Mouse (Mus musculus): ENCODE data around the gene Abcc4.

DNA sequence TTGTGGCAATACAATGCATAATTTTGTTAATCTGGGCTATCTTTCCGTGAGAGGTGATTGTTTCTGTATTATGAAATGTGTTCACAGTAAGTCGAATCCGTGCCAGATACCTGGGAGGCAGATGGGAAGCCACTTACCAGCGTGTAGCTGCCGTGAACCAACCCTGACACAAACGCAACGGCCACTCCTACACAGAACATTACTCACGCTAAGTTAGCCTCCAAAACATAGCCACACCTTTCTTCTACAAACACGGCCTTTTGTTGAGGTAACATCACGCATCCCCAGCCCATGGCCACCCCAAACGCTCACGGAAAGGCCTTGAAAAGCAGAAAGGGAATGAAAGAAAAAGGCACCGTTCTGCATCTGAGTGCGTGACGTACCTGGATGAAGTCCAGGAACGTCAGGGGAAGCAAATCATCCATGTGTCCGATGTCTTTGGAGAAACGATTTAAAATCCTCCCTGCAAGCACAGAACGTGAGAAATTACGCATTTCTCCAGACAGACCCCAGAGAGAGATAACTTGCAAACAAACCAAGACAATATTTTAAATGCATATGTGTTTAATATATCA, 153.0 kb downstream of the Abcc4 start:
- TF ChIP-seq POLR2A (IDR thresholded peaks at IDR 0.05; ENCODE audit: extremely low read depth, insufficient read depth, low read length) (no peak), CTCF (IDR thresholded peaks at IDR 0.05; ENCODE audit: low read depth, low read length) (no peak)

All from liver, adult 2 months (tissue).